8 mouse cellular contexts compared by ENCODE assay signal in genomic region chr19:44284723-44285122, GRCm38 (mm10). TPM values are rescaled to one million over a fixed set of nuclear protein-coding genes. Genes with fewer than 3 reads are reported as not detected.
DNase-seq lines count a peak whose midpoint lies in the region; ATAC-seq lines count a peak whose summit lies in the region.

No protein-coding gene starts in this region.

- H3K4me2 ChIP-seq in neural tube, embryonic 11.5 days (ENCODE audit: low read depth), result peak overlapping the region; percentile 89

- H3K9me3 ChIP-seq in neural tube, embryonic 11.5 days (ENCODE audit: control insufficient read depth, low read length), result no peaks in the 10 kb centered on the region
- no peaks in the 10 kb centered on the region for H3K9me3 ChIP-seq in forebrain, embryonic 10.5 days

- WGBS in neural tube, embryonic 11.5 days, result 3% methylated on average over 11 of the region's 11 CpGs
- 2% methylated on average over 11 of the region's 11 CpGs for WGBS in forebrain, embryonic 10.5 days

- no peaks in the 10 kb centered on the region for H3K36me3 ChIP-seq in neural tube, embryonic 11.5 days (ENCODE audit: control insufficient read depth, insufficient read depth, low read length)
- H3K36me3 ChIP-seq in forebrain, embryonic 10.5 days (replicated peaks), result no peaks in the 10 kb centered on the region

- no peak for DNase-seq in neural tube, embryonic 11.5 days (ENCODE audit: low spot score)
- no peak for DNase-seq in neural tube, embryonic 10.5 days (ENCODE audit: extremely low spot score, low spot score)
- DNase-seq in forebrain, embryonic 10.5 days (ENCODE audit: extremely low spot score, low spot score), result no peak
- peak; percentile 68 for DNase-seq in kidney, postnatal 10 days
- peak; percentile 52 to 77 for DNase-seq in lung, postnatal 4 days
- no peak for DNase-seq in ovary, postnatal 14 days (ENCODE audit: low spot score)
- DNase-seq in left cerebral cortex, postnatal 10 days (ENCODE audit: extremely low spot score in 1 of 2, low spot score in 2 of 2), result no peak
- DNase-seq in thymus, postnatal 0 days (ENCODE audit: low spot score), result no peak

- peak overlapping the region; percentile 42 for H3K4me3 ChIP-seq in neural tube, embryonic 11.5 days (ENCODE audit: low read depth, low read length)
- H3K4me3 ChIP-seq in forebrain, embryonic 10.5 days, result peak overlapping the region; percentile 50

- no peaks in the 10 kb centered on the region for H3K27me3 ChIP-seq in neural tube, embryonic 11.5 days (ENCODE audit: control insufficient read depth, insufficient read depth, low read length)
- no peaks in the 10 kb centered on the region for H3K27me3 ChIP-seq in forebrain, embryonic 10.5 days (ENCODE audit: poor library complexity, severe bottlenecking)

- ATAC-seq in neural tube, embryonic 11.5 days (ENCODE audit: insufficient read depth, low FRiP score, low TSS enrichment), result no peak

- peak overlapping the region; percentile 96 for H3K27ac ChIP-seq in neural tube, embryonic 11.5 days (ENCODE audit: low read depth, low read length)
- peak overlapping the region; percentile 93 for H3K27ac ChIP-seq in forebrain, embryonic 10.5 days

- intact Hi-C loops in left cerebral cortex, postnatal 10 days (cut with DNase I), result no loop called here

- peaks cover 37% of the 10 kb centered on the region for H3K4me1 ChIP-seq in neural tube, embryonic 11.5 days (ENCODE audit: control insufficient read depth, insufficient read depth, low read length)
- H3K4me1 ChIP-seq in forebrain, embryonic 10.5 days, result peaks cover 81% of the 10 kb centered on the region

- H3K9ac ChIP-seq in neural tube, embryonic 11.5 days (ENCODE audit: low read length), result peak overlapping the region; percentile 48

RNA-seq across cellular contexts. Expression of gene Scd2, which starts 8.8 kb away (rescaled TPM):
- polyA plus RNA-seq in neural tube, embryonic 11.5 days (2014; fragmentation: Nextera tagmentation; extraction: Ambion mirVana), result 413 and 424 TPM in 2 replicates
- 369 and 403 TPM in 2 replicates for polyA plus RNA-seq in forebrain, embryonic 10.5 days (2016; fragmentation: Nextera tagmentation; extraction: Ambion mirVana)
- total RNA-seq in left cerebral cortex, postnatal 10 days (2021), result 100 to 1,000 TPM; 603 to 619 TPM
- polyA plus RNA-seq in thymus, postnatal 0 days (2015; fragmentation: Nextera tagmentation; extraction: Ambion mirVana), result 68.8 and 69.7 TPM in 2 replicates

RNA-seq across cellular contexts. Expression of gene Scd4, which starts 48.2 kb away (rescaled TPM):
- not detected in 2 replicates for polyA plus RNA-seq in neural tube, embryonic 11.5 days (2014; fragmentation: Nextera tagmentation; extraction: Ambion mirVana)
- 0.06 TPM in 1 of 2 replicates, not detected in the other for polyA plus RNA-seq in forebrain, embryonic 10.5 days (2016; fragmentation: Nextera tagmentation; extraction: Ambion mirVana)
- 1 to 10 TPM; 1.5 to 2.4 TPM for total RNA-seq in left cerebral cortex, postnatal 10 days (2021)
- polyA plus RNA-seq in thymus, postnatal 0 days (2015; fragmentation: Nextera tagmentation; extraction: Ambion mirVana), result 0.18 TPM in 2 replicates

Comparison
In these comparisons a context has a peak if more than half of its experiments do, and no peak if none do; other contexts are left out.
1. DNase-seq: peak in kidney, postnatal 10 days (single experiment) and lung, postnatal 4 days (2 of 2); none in neural tube, embryonic 11.5 days (single experiment), neural tube, embryonic 10.5 days (single experiment), forebrain, embryonic 10.5 days (single experiment), ovary, postnatal 14 days (single experiment), left cerebral cortex, postnatal 10 days (0 of 2) and thymus, postnatal 0 days (single experiment).